Mouse (Mus musculus): ENCODE measurements around the gene Sec14l2. TPM values are rescaled to one million over a fixed set of nuclear protein-coding genes. Genes with fewer than 3 reads are reported as not detected.
"Not testable (repeated sequence)": the region's sequence is repeated elsewhere in the genome, so short reads cannot be mapped to it uniquely, and the experiment has no call there.

The Sec14l2 gene
- total and polyA plus RNA-seq, 3 experiments: 16.7 to 24.2 (median 21.5) TPM

- Histone ChIP-seq H3K4me2 (ENCODE audit: insufficient read depth, low read depth, poor library complexity, severe bottlenecking) (no peak overlapping the region), H3K27ac (ENCODE audit: insufficient read depth, low read depth) (no peak overlapping the region), H3K4me1 (ENCODE audit: control insufficient read depth in 1 of 2, insufficient read depth in 2 of 2) (peaks cover 0 to 10% of the 10 kb centered on the region in 2 experiments; a peak in 3 of 4 replicates), H3K9me3 (replicated peaks; ENCODE audit: low read length) (no peaks in the 10 kb centered on the region), H3K4me3 (replicated peaks in 1 of 3; ENCODE audit: low read depth in 2 of 3, low read length in 2 of 3, poor library complexity in 1 of 3) (no peak overlapping the region), H3K9ac (ENCODE audit: insufficient read depth, low read depth) (no peak overlapping the region), H3K27me3 (replicated peaks) (no peaks in the 10 kb centered on the region), H3K36me3 (replicated peaks in 1 of 2; ENCODE audit: control insufficient read depth in 1 of 2, insufficient read depth in 1 of 2, low read length in 1 of 2) (peaks cover 23 to 86% of the 10 kb centered on the region in 2 experiments), H3K79me2 (replicated peaks; ENCODE audit: control insufficient read depth, extremely low read depth, insufficient read depth, poor library complexity, severe bottlenecking) (no peaks in the 10 kb centered on the region)
- dilution Hi-C loops (cut with MboI; ENCODE audit: extremely low pct_ligation_motif_present, extremely low pct_unique_long_range_greater_than_20kb, low sequenced_read_pairs): no loop called here
- no peak for TF ChIP-seq RAD21 (IDR thresholded peaks at IDR 0.05; ENCODE audit: low read depth, low read length)
- TF ChIP-seq MYC (IDR thresholded peaks at IDR 0.05; ENCODE audit: low read depth, low read length): no peak
- no peak for TF ChIP-seq ZMIZ1 (IDR thresholded peaks at IDR 0.05; ENCODE audit: low read depth, low read length)
- TF ChIP-seq GABPA (IDR thresholded peaks at IDR 0.05; ENCODE audit: insufficient replicate concordance, low read depth, low read length): no peak
- TF ChIP-seq ZNF384 (IDR thresholded peaks at IDR 0.05; ENCODE audit: low read depth, low read length): no peak
- TF ChIP-seq TCF12 (IDR thresholded peaks at IDR 0.05; ENCODE audit: low read depth, low read length): no peak
- TF ChIP-seq ZKSCAN1 (IDR thresholded peaks at IDR 0.05; ENCODE audit: borderline replicate concordance, low read depth, low read length): no peak
- no peak for TF ChIP-seq ELF1 (IDR thresholded peaks at IDR 0.05; ENCODE audit: low read depth, low read length)
- TF ChIP-seq NELFE (IDR thresholded peaks at IDR 0.05; ENCODE audit: low read depth, low read length): no peak
- no peak for TF ChIP-seq SIN3A (IDR thresholded peaks at IDR 0.05; ENCODE audit: low read length)
- no peak for TF ChIP-seq RCOR1 (conservative IDR thresholded peaks at IDR 0.05; ENCODE audit: low read depth, low read length)
- TF ChIP-seq POLR2A (IDR thresholded peaks at IDR 0.05; ENCODE audit: low read depth, low read length): no peak
- TF ChIP-seq EP300 (IDR thresholded peaks at IDR 0.05; ENCODE audit: low read length): no peak
- TF ChIP-seq JUND (conservative IDR thresholded peaks at IDR 0.05; ENCODE audit: low read depth, low read length): no peak
- TF ChIP-seq MEF2A (IDR thresholded peaks at IDR 0.05; ENCODE audit: borderline replicate concordance, low read depth, low read length): no peak
- no peak for TF ChIP-seq NRF1 (IDR thresholded peaks at IDR 0.05; ENCODE audit: low read depth, low read length)
- TF ChIP-seq PAX5 (IDR thresholded peaks at IDR 0.05; ENCODE audit: low read length): no peak
- TF ChIP-seq MAZ (IDR thresholded peaks at IDR 0.05; ENCODE audit: low read depth, low read length): no peak
- no peak for DNase-seq (ENCODE audit: extremely low read depth)
- in situ Hi-C loops (cut with MboI; ENCODE audit: low pct_ligation_motif_present, low pct_unique_long_range_greater_than_20kb, low sequenced_read_pairs): no loop called here
These were observed 6.6 kb downstream of the Sec14l2 start for GRCm38 (mm10) chr11:4116458-4117141.

- Histone ChIP-seq H3K27me3 (replicated peaks) (no peaks in the 10 kb centered on the region), H3K9ac (ENCODE audit: insufficient read depth, low read depth) (no peak overlapping the region), H3K4me1 (ENCODE audit: control insufficient read depth in 1 of 2, insufficient read depth in 2 of 2) (no peaks in the 10 kb centered on the region), H3K9me3 (replicated peaks; ENCODE audit: low read length) (no peaks in the 10 kb centered on the region), H3K36me3 (replicated peaks in 1 of 2; ENCODE audit: control insufficient read depth in 1 of 2, insufficient read depth in 1 of 2, low read length in 1 of 2) (peaks cover 30 to 91% of the 10 kb centered on the region in 2 experiments), H3K4me2 (ENCODE audit: insufficient read depth, low read depth, poor library complexity, severe bottlenecking) (no peak overlapping the region), H3K79me2 (replicated peaks; ENCODE audit: control insufficient read depth, extremely low read depth, insufficient read depth, poor library complexity, severe bottlenecking) (no peaks in the 10 kb centered on the region), H3K4me3 (replicated peaks in 1 of 3; ENCODE audit: low read depth in 2 of 3, low read length in 2 of 3, poor library complexity in 1 of 3) (no peak overlapping the region), H3K27ac (ENCODE audit: insufficient read depth, low read depth) (no peak overlapping the region)
- TF ChIP-seq PAX5 (IDR thresholded peaks at IDR 0.05; ENCODE audit: low read length) (no peak), NRF1 (IDR thresholded peaks at IDR 0.05; ENCODE audit: low read depth, low read length) (no peak), USF2 (conservative IDR thresholded peaks at IDR 0.05; ENCODE audit: low read depth, low read length) (no peak), MXI1 (IDR thresholded peaks at IDR 0.05; ENCODE audit: low read depth, low read length) (no peak), TCF12 (IDR thresholded peaks at IDR 0.05; ENCODE audit: low read depth, low read length) (no peak), MAFK (IDR thresholded peaks at IDR 0.05; ENCODE audit: insufficient replicate concordance, low read length) (no peak), BHLHE40 (IDR thresholded peaks at IDR 0.05; ENCODE audit: low read depth, low read length) (no peak), MAX (IDR thresholded peaks at IDR 0.05; ENCODE audit: low read length) (no peak), SIN3A (IDR thresholded peaks at IDR 0.05; ENCODE audit: low read length) (no peak), NELFE (IDR thresholded peaks at IDR 0.05; ENCODE audit: low read depth, low read length) (no peak), MAZ (IDR thresholded peaks at IDR 0.05; ENCODE audit: low read depth, low read length) (no peak), CTCF (conservative IDR thresholded peaks at IDR 0.05 in 1 of 2, IDR thresholded peaks at IDR 0.05 in 1 of 2; ENCODE audit: low read depth in 2 of 2, low read length in 2 of 2) (no peak), RCOR1 (conservative IDR thresholded peaks at IDR 0.05; ENCODE audit: low read depth, low read length) (no peak), ETS1 (conservative IDR thresholded peaks at IDR 0.05; ENCODE audit: low read depth, low read length) (no peak), EP300 (IDR thresholded peaks at IDR 0.05; ENCODE audit: low read length) (no peak), ZMIZ1 (IDR thresholded peaks at IDR 0.05; ENCODE audit: low read depth, low read length) (no peak), MEF2A (IDR thresholded peaks at IDR 0.05; ENCODE audit: borderline replicate concordance, low read depth, low read length) (no peak)
- no peak for DNase-seq (ENCODE audit: extremely low read depth)
- in situ Hi-C loops (cut with MboI; ENCODE audit: low pct_ligation_motif_present, low pct_unique_long_range_greater_than_20kb, low sequenced_read_pairs): no loop called here
- dilution Hi-C loops (cut with MboI; ENCODE audit: extremely low pct_ligation_motif_present, extremely low pct_unique_long_range_greater_than_20kb, low sequenced_read_pairs): no loop called here
These were observed 7.8 kb downstream of the Sec14l2 start for GRCm38 (mm10) chr11:4115407-4115806.

GRCm38 (mm10) chr11:4114541-4114940, 8.7 kb downstream of the Sec14l2 start:
- H3K9me3 ChIP-seq (replicated peaks; ENCODE audit: low read length); in situ Hi-C loops (cut with MboI; ENCODE audit: low pct_ligation_motif_present, low pct_unique_long_range_greater_than_20kb, low sequenced_read_pairs); H3K27me3 ChIP-seq (replicated peaks); H3K79me2 ChIP-seq (replicated peaks; ENCODE audit: control insufficient read depth, extremely low read depth, insufficient read depth, poor library complexity, severe bottlenecking); H3K27ac ChIP-seq (ENCODE audit: insufficient read depth, low read depth); H3K4me3 ChIP-seq (replicated peaks in 1 of 3; ENCODE audit: low read depth in 2 of 3, low read length in 2 of 3, poor library complexity in 1 of 3); DNase-seq (ENCODE audit: extremely low read depth); H3K9ac ChIP-seq (ENCODE audit: insufficient read depth, low read depth); H3K4me1 ChIP-seq (ENCODE audit: control insufficient read depth in 1 of 2, insufficient read depth in 2 of 2); H3K4me2 ChIP-seq (ENCODE audit: insufficient read depth, low read depth, poor library complexity, severe bottlenecking); dilution Hi-C loops (cut with MboI; ENCODE audit: extremely low pct_ligation_motif_present, extremely low pct_unique_long_range_greater_than_20kb, low sequenced_read_pairs): not testable (repeated sequence)
- peaks cover 36 to 89% of the 10 kb centered on the region in 2 experiments for H3K36me3 ChIP-seq (replicated peaks in 1 of 2; ENCODE audit: control insufficient read depth in 1 of 2, insufficient read depth in 1 of 2, low read length in 1 of 2)

Measured in CH12.LX (cell line).